Mouse (Mus musculus) intestine, embryonic 15.5 days (tissue): Measurements from ENCODE around the gene Paf1. TPM values are rescaled to one million over a fixed set of nuclear protein-coding genes. Genes with fewer than 3 reads are reported as not detected.

ENCODE experiments used
- ATAC-seq: fragments of 200-750 bp; cut with Nextera tagmentation; 2 replicates; pipeline ENCODE4 v1.8.0; 2017; ENCODE audit warnings: moderate TSS enrichment, moderate library complexity
- H3K27ac ChIP-seq: fragments of 300-500 bp; sonication (generic); 2 replicates; pipeline ENCODE4 v1.5.1; 2015; ENCODE audit warnings: mild to moderate bottlenecking, inconsistent platforms
- H3K27me3 ChIP-seq: fragments of 300-500 bp; sonication (generic); replicated peaks from 2 replicates; pipeline ENCODE4 v1.6.1; 2015; ENCODE audit warnings: inconsistent platforms
- H3K36me3 ChIP-seq: fragments of 300-500 bp; sonication (generic); 2 replicates; pipeline ENCODE4 v1.6.1; 2015; ENCODE audit warnings: inconsistent platforms
- H3K4me1 ChIP-seq: fragments of 300-500 bp; sonication (generic); replicated peaks from 2 replicates; pipeline ENCODE4 v1.6.1; 2015; ENCODE audit warnings: inconsistent platforms
- H3K4me2 ChIP-seq: fragments of 300-500 bp; sonication (generic); replicated peaks from 2 replicates; pipeline ENCODE4 v1.6.1; 2015; ENCODE audit warnings: mild to moderate bottlenecking, inconsistent platforms
- H3K4me3 ChIP-seq: fragments of 300-500 bp; sonication (generic); replicated peaks from 2 replicates; pipeline ENCODE4 v1.5.1; 2015; ENCODE audit warnings: inconsistent platforms
- H3K9ac ChIP-seq: fragments of 300-500 bp; sonication (generic); 2 replicates; pipeline ENCODE4 v1.6.1; 2015; ENCODE audit warnings: inconsistent platforms
- H3K9me3 ChIP-seq: fragments of 300-500 bp; sonication (generic); 2 replicates; pipeline ENCODE4 v1.6.1; 2016; ENCODE audit warnings: inconsistent platforms
- WGBS: fragments of 180-500 bp; shearing (Covaris S2); methylation state at CpG from one replicate; pipeline ENCODE4 v1.1.7; 2015; 5-methylcytosine and 5-hydroxymethylcytosine counted together
- polyA plus RNA-seq: library from polyadenylated mRNA; unstranded; fragments of >200 nt; fragmentation: Nextera tagmentation; extraction: Ambion mirVana; gene quantifications from 2 replicates; pipeline ENCODE4 v1.2.1, GENCODE M21; 2015

Gene Paf1
- polyA plus RNA-seq, 1 experiment from 2014 or later, result 78.9 TPM

GRCm38 (mm10) chr7:28373131-28373581 is 19.6 kb upstream of the Paf1 start:
- peaks cover 50% of the 10 kb centered on the region for H3K4me1 ChIP-seq

GRCm38 (mm10) chr7:28373891-28374495 is 18.8 kb upstream of the Paf1 start:
- Histone ChIP-seq H3K27ac (peak overlapping the region; percentile 98), H3K27me3 (no peaks in the 10 kb centered on the region), H3K4me1 (peaks cover 49% of the 10 kb centered on the region), H3K4me2 (peak overlapping the region; percentile 7; the same call in 1 of the 2 replicates), H3K4me3 (no peak overlapping the region), H3K9me3 (no peaks in the 10 kb centered on the region), H3K9ac (no peak overlapping the region), H3K36me3 (peaks cover under 1% of the 10 kb centered on the region; the same call in 1 of the 2 replicates)
- 66% methylated on average over 7 of the region's 7 CpGs for WGBS
- no peak for ATAC-seq

More at GRCm38 (mm10) chr7:28373131-28373581, 19.6 kb upstream of the Paf1 start:
- WGBS, result under 1% methylated on average over 9 of the region's 9 CpGs
- Histone ChIP-seq H3K4me3 (peak overlapping the region; percentile 77), H3K9ac (0 out of 2 replicates have a peak overlapping the region, but pooled peaks have one; percentile 20), H3K4me2 (peak overlapping the region; percentile 54), H3K27ac (peak overlapping the region; percentile 88), H3K27me3 (no peaks in the 10 kb centered on the region), H3K9me3 (no peaks in the 10 kb centered on the region), H3K36me3 (peaks cover 9% of the 10 kb centered on the region; the same call in 1 of the 2 replicates)
- peak; percentile 3 for ATAC-seq

GRCm38 (mm10) chr7:28374647-28375046 is 18.1 kb upstream of the Paf1 start:
- Histone ChIP-seq H3K36me3 (no peaks in the 10 kb centered on the region), H3K9ac (no peak overlapping the region), H3K4me2 (peak overlapping the region; percentile 87), H3K9me3 (no peaks in the 10 kb centered on the region), H3K27ac (peak overlapping the region; percentile 98), H3K4me3 (no peak overlapping the region), H3K4me1 (peaks cover 45% of the 10 kb centered on the region), H3K27me3 (no peaks in the 10 kb centered on the region)
- WGBS, result 65% methylated on average over 10 of the region's 10 CpGs
- no peak for ATAC-seq

- WGBS, result under 1% methylated on average over 36 of the region's 36 CpGs
- Histone ChIP-seq H3K27ac (peak overlapping the region; percentile 98), H3K27me3 (no peaks in the 10 kb centered on the region), H3K36me3 (no peaks in the 10 kb centered on the region), H3K9me3 (no peaks in the 10 kb centered on the region), H3K4me1 (peaks cover 44% of the 10 kb centered on the region), H3K4me2 (peak overlapping the region; percentile 87), H3K4me3 (peak overlapping the region; percentile 38), H3K9ac (peak overlapping the region; percentile 65)
- peak; percentile 52 for ATAC-seq
Measured at GRCm38 (mm10) chr7:28375176-28375921, 17.4 kb upstream of the Paf1 start.

GRCm38 (mm10) chr7:28376011-28376771 is 16.6 kb upstream of the Paf1 start:
- no peaks in the 10 kb centered on the region for H3K9me3 ChIP-seq
- H3K4me3 ChIP-seq, result peak overlapping the region; percentile 38
- peak overlapping the region; percentile 87 for H3K4me2 ChIP-seq
- peak overlapping the region; percentile 98 for H3K27ac ChIP-seq
- H3K27me3 ChIP-seq, result no peaks in the 10 kb centered on the region
- 2% methylated on average over 30 of the region's 30 CpGs for WGBS
- peak overlapping the region; percentile 65 for H3K9ac ChIP-seq
- peaks cover 44% of the 10 kb centered on the region for H3K4me1 ChIP-seq
- no peaks in the 10 kb centered on the region for H3K36me3 ChIP-seq
- peak; percentile 26 for ATAC-seq

GRCm38 (mm10) chr7:28377190-28378065 is 15.3 kb upstream of the Paf1 start:
- H3K4me1 ChIP-seq, result peaks cover 54% of the 10 kb centered on the region
- 63% methylated on average over 18 of the region's 18 CpGs for WGBS
- H3K4me2 ChIP-seq, result peak overlapping the region; percentile 87
- H3K27ac ChIP-seq, result peak overlapping the region; percentile 98
- no peaks in the 10 kb centered on the region for H3K27me3 ChIP-seq
- no peaks in the 10 kb centered on the region for H3K36me3 ChIP-seq
- peak overlapping the region; percentile 75 for H3K4me3 ChIP-seq
- no peaks in the 10 kb centered on the region for H3K9me3 ChIP-seq
- H3K9ac ChIP-seq, result peak overlapping the region; percentile 89
- ATAC-seq, result no peak

GRCm38 (mm10) chr7:28378066-28378690 is 14.6 kb upstream of the Paf1 start:
- 23% methylated on average over 32 of the region's 32 CpGs for WGBS
- Histone ChIP-seq H3K9ac (peak overlapping the region; percentile 89), H3K4me3 (peak overlapping the region; percentile 75), H3K27ac (peak overlapping the region; percentile 98), H3K27me3 (no peaks in the 10 kb centered on the region), H3K4me2 (peak overlapping the region; percentile 87), H3K4me1 (peaks cover 61% of the 10 kb centered on the region), H3K36me3 (no peaks in the 10 kb centered on the region), H3K9me3 (no peaks in the 10 kb centered on the region)
- no peak for ATAC-seq

- Histone ChIP-seq H3K4me2 (peak overlapping the region; percentile 87), H3K36me3 (no peaks in the 10 kb centered on the region), H3K27me3 (no peaks in the 10 kb centered on the region), H3K9me3 (no peaks in the 10 kb centered on the region), H3K4me3 (peak overlapping the region; percentile 75), H3K9ac (peak overlapping the region; percentile 89), H3K27ac (peak overlapping the region; percentile 98), H3K4me1 (peaks cover 61% of the 10 kb centered on the region)
- peak; percentile 54 for ATAC-seq
- under 1% methylated on average over 53 of the region's 53 CpGs for WGBS
Measured at GRCm38 (mm10) chr7:28378769-28379651, 13.7 kb upstream of the Paf1 start.

GRCm38 (mm10) chr7:28380237-28381016 is 12.3 kb upstream of the Paf1 start, which contains the start of gene Zfp36:
Gene Zfp36 (minus strand): TSS chr7:28380253.
- Histone ChIP-seq H3K4me1 (peaks cover 58% of the 10 kb centered on the region), H3K27ac (peak within 1 kb of the TSS; percentile 98), H3K9ac (peak within 1 kb of the TSS; percentile 89), H3K27me3 (no peaks in the 10 kb centered on the region), H3K36me3 (0 out of 2 replicates have a peak, but pooled peaks cover 3% of the 10 kb centered on the region), H3K4me3 (peak within 1 kb of the TSS; percentile 75), H3K9me3 (no peaks in the 10 kb centered on the region), H3K4me2 (peak within 1 kb of the TSS; percentile 87)
- ATAC-seq, result no peak
- 38% methylated on average over 17 of the region's 17 CpGs for WGBS
